Mouse (Mus musculus): ENCODE measurements around the gene Agbl1.
"Not testable (repeated sequence)": the region's sequence is repeated elsewhere in the genome, so short reads cannot be mapped to it uniquely, and the experiment has no call there.

The Agbl1 gene

GRCm38 (mm10) chr7:76597812-76598211 is 368.1 kb downstream of the Agbl1 start:
- DNase-seq: no peak

- no peak for DNase-seq
Measured at GRCm38 (mm10) chr7:76600050-76600690, 370.5 kb downstream of the Agbl1 start.

- DNase-seq: no peak
Measured at GRCm38 (mm10) chr7:76629528-76629927, 399.8 kb downstream of the Agbl1 start.

- no peak for DNase-seq
Measured at GRCm38 (mm10) chr7:76650984-76651383, 421.3 kb downstream of the Agbl1 start.

GRCm38 (mm10) chr7:76661072-76661471 is 431.4 kb downstream of the Agbl1 start:
- no peak for DNase-seq

- DNase-seq: no peak
Measured at GRCm38 (mm10) chr7:76674856-76675255, 445.2 kb downstream of the Agbl1 start.

GRCm38 (mm10) chr7:76701224-76701623 is 471.5 kb downstream of the Agbl1 start:
- DNase-seq: no peak

GRCm38 (mm10) chr7:76732220-76732619 is 502.5 kb downstream of the Agbl1 start:
- not testable (repeated sequence) for DNase-seq

GRCm38 (mm10) chr7:76777237-76777855 is 547.7 kb downstream of the Agbl1 start:
- DNase-seq: no peak

- DNase-seq: no peak
Measured at GRCm38 (mm10) chr7:76780446-76780845, 550.8 kb downstream of the Agbl1 start.

GRCm38 (mm10) chr7:76788561-76789306 is 559.0 kb downstream of the Agbl1 start:
- no peak for DNase-seq

GRCm38 (mm10) chr7:76790041-76790440 is 560.4 kb downstream of the Agbl1 start:
- no peak for DNase-seq

GRCm38 (mm10) chr7:76791247-76791646 is 561.6 kb downstream of the Agbl1 start:
- DNase-seq: no peak

GRCm38 (mm10) chr7:76810003-76810402 is 580.3 kb downstream of the Agbl1 start:
- no peak for DNase-seq

- no peak for DNase-seq
Measured at GRCm38 (mm10) chr7:76820571-76820970, 590.9 kb downstream of the Agbl1 start.

- no peak for DNase-seq
Measured at GRCm38 (mm10) chr7:76842146-76842545, 612.5 kb downstream of the Agbl1 start.

GRCm38 (mm10) chr7:76889416-76890209 is 659.9 kb downstream of the Agbl1 start:
- peak; percentile 6 for DNase-seq

- DNase-seq: no peak
Measured at GRCm38 (mm10) chr7:76904096-76904495, 674.4 kb downstream of the Agbl1 start.

- DNase-seq: no peak
Measured at GRCm38 (mm10) chr7:76911672-76912071, 682.0 kb downstream of the Agbl1 start.

- DNase-seq: no peak
Measured at GRCm38 (mm10) chr7:76918871-76919270, 689.2 kb downstream of the Agbl1 start.

GRCm38 (mm10) chr7:76921671-76922070 is 692.0 kb downstream of the Agbl1 start:
- DNase-seq: no peak

- no peak for DNase-seq
Measured at GRCm38 (mm10) chr7:76935219-76935618, 705.5 kb downstream of the Agbl1 start.

GRCm38 (mm10) chr7:76941531-76941930 is 711.8 kb downstream of the Agbl1 start:
- no peak for DNase-seq
